Mouse (Mus musculus): ENCODE results near the gene Arap1. TPM values are rescaled to one million over a fixed set of nuclear protein-coding genes. Genes with fewer than 3 reads are reported as not detected.

The Arap1 gene
- polyA plus RNA-seq, 1 experiment = 31.5 TPM

GRCm38 (mm10) chr7:101450422-101451401 is 102.8 kb downstream of the Arap1 start:
- Histone ChIP-seq H3K9me3 (replicated peaks; ENCODE audit: control insufficient read depth, insufficient read depth, low read length, poor library complexity, severe bottlenecking) (no peaks in the 10 kb centered on the region), H3K9ac (ENCODE audit: low read depth, poor library complexity, severe bottlenecking) (peak overlapping the region; percentile 5), H3K27ac (ENCODE audit: insufficient read depth, low read length) (no peak overlapping the region), H3K27me3 (ENCODE audit: control insufficient read depth, insufficient read depth, low read length, poor library complexity, severe bottlenecking) (no peaks in the 10 kb centered on the region), H3K4me3 (ENCODE audit: low read depth, low read length) (peak overlapping the region; percentile 71), H3K36me3 (ENCODE audit: control insufficient read depth, insufficient read depth, low read length, poor library complexity, severe bottlenecking) (no peaks in the 10 kb centered on the region), H3K4me1 (ENCODE audit: control insufficient read depth, insufficient read depth, low read length) (no peaks in the 10 kb centered on the region)
- TF ChIP-seq POLR2A (IDR thresholded peaks at IDR 0.05; ENCODE audit: insufficient read depth, low read length) (no peak), CTCF (IDR thresholded peaks at IDR 0.05; ENCODE audit: low read depth, low read length) (peak; percentile 96)

GRCm38 (mm10) chr7:101452669-101453068 is 104.8 kb downstream of the Arap1 start:
- Histone ChIP-seq H3K9ac (ENCODE audit: low read depth, poor library complexity, severe bottlenecking) (no peak overlapping the region), H3K36me3 (ENCODE audit: control insufficient read depth, insufficient read depth, low read length, poor library complexity, severe bottlenecking) (no peaks in the 10 kb centered on the region), H3K9me3 (replicated peaks; ENCODE audit: control insufficient read depth, insufficient read depth, low read length, poor library complexity, severe bottlenecking) (no peaks in the 10 kb centered on the region), H3K27ac (ENCODE audit: insufficient read depth, low read length) (no peak overlapping the region), H3K4me3 (ENCODE audit: low read depth, low read length) (no peak overlapping the region), H3K4me1 (ENCODE audit: control insufficient read depth, insufficient read depth, low read length) (peaks cover 3% of the 10 kb centered on the region), H3K27me3 (ENCODE audit: control insufficient read depth, insufficient read depth, low read length, poor library complexity, severe bottlenecking) (no peaks in the 10 kb centered on the region)
- TF ChIP-seq POLR2A (IDR thresholded peaks at IDR 0.05; ENCODE audit: insufficient read depth, low read length) = no peak
- TF ChIP-seq EP300 (IDR thresholded peaks at IDR 0.05; ENCODE audit: insufficient read depth, low read depth, low read length) = no peak
- TF ChIP-seq CTCF (IDR thresholded peaks at IDR 0.05; ENCODE audit: low read depth, low read length) = no peak

GRCm38 (mm10) chr7:101453296-101453695 is 105.4 kb downstream of the Arap1 start:
- H3K9me3 ChIP-seq (replicated peaks; ENCODE audit: control insufficient read depth, insufficient read depth, low read length, poor library complexity, severe bottlenecking) = no peaks in the 10 kb centered on the region
- no peak overlapping the region for H3K4me3 ChIP-seq (ENCODE audit: low read depth, low read length)
- no peaks in the 10 kb centered on the region for H3K36me3 ChIP-seq (ENCODE audit: control insufficient read depth, insufficient read depth, low read length, poor library complexity, severe bottlenecking)
- no peak for TF ChIP-seq EP300 (IDR thresholded peaks at IDR 0.05; ENCODE audit: insufficient read depth, low read depth, low read length)
- TF ChIP-seq POLR2A (IDR thresholded peaks at IDR 0.05; ENCODE audit: insufficient read depth, low read length) = no peak
- TF ChIP-seq CTCF (IDR thresholded peaks at IDR 0.05; ENCODE audit: low read depth, low read length) = no peak
- no peak overlapping the region for H3K9ac ChIP-seq (ENCODE audit: low read depth, poor library complexity, severe bottlenecking)
- peaks cover 3% of the 10 kb centered on the region for H3K4me1 ChIP-seq (ENCODE audit: control insufficient read depth, insufficient read depth, low read length)
- no peak overlapping the region for H3K27ac ChIP-seq (ENCODE audit: insufficient read depth, low read length)
- H3K27me3 ChIP-seq (ENCODE audit: control insufficient read depth, insufficient read depth, low read length, poor library complexity, severe bottlenecking) = no peaks in the 10 kb centered on the region

- Histone ChIP-seq H3K27ac (ENCODE audit: insufficient read depth, low read length) (no peak overlapping the region), H3K9me3 (replicated peaks; ENCODE audit: control insufficient read depth, insufficient read depth, low read length, poor library complexity, severe bottlenecking) (no peaks in the 10 kb centered on the region), H3K4me1 (ENCODE audit: control insufficient read depth, insufficient read depth, low read length) (peaks cover 3% of the 10 kb centered on the region), H3K36me3 (ENCODE audit: control insufficient read depth, insufficient read depth, low read length, poor library complexity, severe bottlenecking) (no peaks in the 10 kb centered on the region), H3K9ac (ENCODE audit: low read depth, poor library complexity, severe bottlenecking) (no peak overlapping the region), H3K4me3 (ENCODE audit: low read depth, low read length) (no peak overlapping the region), H3K27me3 (ENCODE audit: control insufficient read depth, insufficient read depth, low read length, poor library complexity, severe bottlenecking) (no peaks in the 10 kb centered on the region)
- no peak for TF ChIP-seq CTCF (IDR thresholded peaks at IDR 0.05; ENCODE audit: low read depth, low read length)
- no peak for TF ChIP-seq POLR2A (IDR thresholded peaks at IDR 0.05; ENCODE audit: insufficient read depth, low read length)
- no peak for TF ChIP-seq EP300 (IDR thresholded peaks at IDR 0.05; ENCODE audit: insufficient read depth, low read depth, low read length)
Observed at GRCm38 (mm10) chr7:101453725-101454124, 105.9 kb downstream of the Arap1 start.

- no peak for TF ChIP-seq CTCF (IDR thresholded peaks at IDR 0.05; ENCODE audit: low read depth, low read length)
- no peak for TF ChIP-seq POLR2A (IDR thresholded peaks at IDR 0.05; ENCODE audit: insufficient read depth, low read length)
- TF ChIP-seq EP300 (IDR thresholded peaks at IDR 0.05; ENCODE audit: insufficient read depth, low read depth, low read length) = no peak
- Histone ChIP-seq H3K27ac (ENCODE audit: insufficient read depth, low read length) (no peak overlapping the region), H3K4me1 (ENCODE audit: control insufficient read depth, insufficient read depth, low read length) (peaks cover 3% of the 10 kb centered on the region), H3K9me3 (replicated peaks; ENCODE audit: control insufficient read depth, insufficient read depth, low read length, poor library complexity, severe bottlenecking) (no peaks in the 10 kb centered on the region), H3K4me3 (ENCODE audit: low read depth, low read length) (no peak overlapping the region), H3K9ac (ENCODE audit: low read depth, poor library complexity, severe bottlenecking) (no peak overlapping the region), H3K27me3 (ENCODE audit: control insufficient read depth, insufficient read depth, low read length, poor library complexity, severe bottlenecking) (no peaks in the 10 kb centered on the region), H3K36me3 (ENCODE audit: control insufficient read depth, insufficient read depth, low read length, poor library complexity, severe bottlenecking) (no peaks in the 10 kb centered on the region)
Observed at GRCm38 (mm10) chr7:101454479-101454878, 106.6 kb downstream of the Arap1 start.

- no peaks in the 10 kb centered on the region for H3K36me3 ChIP-seq (ENCODE audit: control insufficient read depth, insufficient read depth, low read length, poor library complexity, severe bottlenecking)
- no peaks in the 10 kb centered on the region for H3K27me3 ChIP-seq (ENCODE audit: control insufficient read depth, insufficient read depth, low read length, poor library complexity, severe bottlenecking)
- no peaks in the 10 kb centered on the region for H3K9me3 ChIP-seq (replicated peaks; ENCODE audit: control insufficient read depth, insufficient read depth, low read length, poor library complexity, severe bottlenecking)
- H3K4me1 ChIP-seq (ENCODE audit: control insufficient read depth, insufficient read depth, low read length) = peaks cover 3% of the 10 kb centered on the region
- no peak overlapping the region for H3K9ac ChIP-seq (ENCODE audit: low read depth, poor library complexity, severe bottlenecking)
- no peak overlapping the region for H3K4me3 ChIP-seq (ENCODE audit: low read depth, low read length)
- no peak overlapping the region for H3K27ac ChIP-seq (ENCODE audit: insufficient read depth, low read length)
- TF ChIP-seq POLR2A (IDR thresholded peaks at IDR 0.05; ENCODE audit: insufficient read depth, low read length) = no peak
- no peak for TF ChIP-seq CTCF (IDR thresholded peaks at IDR 0.05; ENCODE audit: low read depth, low read length)
- no peak for TF ChIP-seq EP300 (IDR thresholded peaks at IDR 0.05; ENCODE audit: insufficient read depth, low read depth, low read length)
Observed at GRCm38 (mm10) chr7:101455141-101455540, 107.3 kb downstream of the Arap1 start.
